Mouse (Mus musculus): ENCODE data around the gene Nup85. TPM values are rescaled to one million over a fixed set of nuclear protein-coding genes. Genes with fewer than 3 reads are reported as not detected.
A peak's percentile ranks its signal among the peaks of the same experiment; 100 is the strongest.

The Nup85 gene
- total RNA-seq, 2 experiments from 2014 or later: 52.1 to 72.1 TPM

DNA sequence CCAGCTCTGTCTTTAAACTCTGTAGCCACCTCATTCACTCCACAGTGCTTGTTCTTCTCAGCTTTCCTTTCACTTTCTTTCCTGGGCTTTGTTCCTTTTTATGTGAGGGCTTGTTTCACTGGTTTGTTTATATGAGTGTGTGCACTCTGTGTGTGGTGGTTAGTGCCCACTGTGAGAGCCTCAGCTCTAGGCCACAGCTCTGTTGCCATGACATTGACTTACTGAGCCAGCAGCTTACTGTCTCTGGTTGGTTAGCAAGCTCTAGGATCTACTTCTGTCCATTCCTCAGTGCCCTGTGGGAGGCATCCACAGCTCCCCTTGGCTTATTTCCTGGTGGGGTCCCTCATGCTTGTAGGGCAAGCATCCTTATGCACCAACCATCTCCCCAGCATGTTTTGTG, 14.8 kb downstream of the Nup85 start:
- no peak for ATAC-seq (replicated peaks; ENCODE audit: low FRiP score, poor library complexity, severe bottlenecking)

DNA sequence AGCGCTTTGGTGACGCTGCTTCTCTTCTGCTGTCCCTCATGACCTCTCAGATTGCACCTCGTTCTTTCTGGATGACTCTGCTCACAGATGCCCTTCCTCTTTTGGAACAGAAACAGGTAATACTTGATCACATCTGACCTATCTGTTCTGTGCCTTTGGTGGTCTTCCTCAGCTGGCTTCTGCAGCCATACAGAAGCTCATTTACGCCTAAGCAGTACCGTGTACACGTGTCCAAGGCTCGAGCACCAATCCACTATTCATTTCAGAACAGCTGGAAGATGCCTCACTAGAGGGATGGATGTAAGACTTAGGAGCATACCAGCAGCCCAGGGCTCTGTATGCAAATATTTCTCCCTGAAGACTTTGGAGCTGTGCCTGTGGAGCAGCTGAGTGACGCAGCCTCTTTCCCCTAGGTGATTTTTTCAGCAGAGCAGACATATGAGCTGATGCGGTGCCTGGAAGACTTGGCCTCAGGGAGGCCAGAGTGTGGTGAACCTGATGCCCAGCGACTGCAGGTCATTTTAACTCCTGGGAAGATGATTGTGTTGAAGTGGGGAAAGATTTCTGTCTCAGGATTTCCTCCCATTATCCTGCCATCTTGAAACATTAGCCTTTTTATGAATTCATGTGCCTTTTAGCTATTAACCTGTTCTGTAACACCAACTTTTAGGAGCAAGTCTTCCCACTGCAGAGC, 18.8 kb downstream of the Nup85 start:
- ATAC-seq (replicated peaks; ENCODE audit: low FRiP score, poor library complexity, severe bottlenecking): no peak

DNA sequence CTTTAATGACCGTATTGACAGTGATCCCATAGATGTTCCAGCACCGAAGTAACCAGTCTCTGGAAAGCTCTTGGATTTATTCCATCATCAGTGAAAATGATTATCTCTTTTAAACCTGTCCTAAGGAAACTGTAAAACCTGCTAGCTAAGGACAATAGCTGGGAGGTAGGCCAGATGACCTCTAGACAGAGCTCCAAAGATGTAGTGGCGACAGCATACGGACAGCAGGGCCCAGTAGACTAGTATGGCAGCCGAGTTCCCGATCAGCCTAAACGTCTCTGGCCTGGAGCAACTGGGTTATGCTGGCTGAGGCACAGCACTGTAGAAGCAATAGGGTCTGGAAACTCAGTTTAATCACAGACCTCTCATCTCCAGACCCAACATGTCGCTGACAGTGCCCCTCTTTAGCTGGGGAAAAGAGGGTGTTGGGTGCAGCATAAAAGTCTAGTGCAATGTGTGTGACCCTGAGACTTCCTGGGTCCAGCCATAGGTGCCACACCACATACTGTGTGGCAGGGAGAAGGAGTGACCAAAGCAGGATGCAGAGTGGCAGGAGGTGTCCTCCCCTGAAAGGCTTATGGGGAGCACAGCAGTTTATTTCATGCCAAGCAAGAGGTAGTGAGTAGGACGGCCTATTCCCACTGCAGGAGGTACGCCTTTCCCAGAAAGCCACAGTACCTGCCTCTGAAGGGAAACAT, 20.3 kb downstream of the Nup85 start:
- ATAC-seq (replicated peaks; ENCODE audit: low FRiP score, poor library complexity, severe bottlenecking): no peak

DNA sequence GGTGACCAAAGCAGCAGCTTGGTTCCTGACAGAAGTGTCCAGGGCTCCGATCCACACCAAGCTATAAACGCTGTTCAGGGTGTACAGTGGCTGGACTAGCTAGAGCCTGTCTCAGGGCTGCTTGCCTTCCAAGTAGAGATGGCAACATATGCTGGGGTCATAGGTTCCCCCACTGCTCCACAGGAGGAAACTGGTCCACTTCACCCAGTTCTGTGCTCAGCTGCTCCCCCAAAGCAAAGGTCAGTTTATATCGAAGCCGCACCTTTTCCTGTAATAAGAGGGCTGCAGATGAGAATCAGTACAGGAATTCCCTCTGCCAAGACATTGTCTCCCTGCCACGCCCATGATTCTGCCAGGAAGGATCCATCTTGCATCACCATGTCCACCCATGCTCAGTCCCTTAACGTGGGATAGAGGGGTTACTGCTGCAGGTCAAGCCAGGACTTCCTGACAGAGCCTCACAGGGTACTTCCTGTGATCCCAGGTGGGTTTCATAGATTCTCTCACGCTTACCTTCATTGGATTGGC, 21.4 kb downstream of the Nup85 start:
- no peak for ATAC-seq (replicated peaks; ENCODE audit: low FRiP score, poor library complexity, severe bottlenecking)

DNA sequence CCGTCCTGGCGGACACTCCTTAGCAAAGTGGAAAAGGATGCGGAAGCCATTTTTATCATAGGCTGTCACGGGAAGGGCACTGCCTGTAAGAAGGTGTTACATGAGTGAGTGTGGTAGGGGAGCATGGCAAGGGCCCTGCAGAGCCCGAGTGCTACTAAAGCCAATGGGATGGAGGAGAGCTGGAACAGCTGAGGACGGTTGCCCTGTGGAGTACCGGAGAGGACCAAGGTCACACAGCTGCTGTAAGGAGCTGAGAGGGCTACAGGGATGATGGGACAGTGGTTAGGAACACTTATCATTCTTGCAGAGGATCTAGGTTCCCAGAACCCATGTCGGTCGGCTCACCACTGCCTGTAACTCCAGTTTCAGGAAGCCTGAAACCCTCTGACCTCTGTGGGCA, 22.2 kb downstream of the Nup85 start:
- no peak for ATAC-seq (replicated peaks; ENCODE audit: low FRiP score, poor library complexity, severe bottlenecking)

DNA sequence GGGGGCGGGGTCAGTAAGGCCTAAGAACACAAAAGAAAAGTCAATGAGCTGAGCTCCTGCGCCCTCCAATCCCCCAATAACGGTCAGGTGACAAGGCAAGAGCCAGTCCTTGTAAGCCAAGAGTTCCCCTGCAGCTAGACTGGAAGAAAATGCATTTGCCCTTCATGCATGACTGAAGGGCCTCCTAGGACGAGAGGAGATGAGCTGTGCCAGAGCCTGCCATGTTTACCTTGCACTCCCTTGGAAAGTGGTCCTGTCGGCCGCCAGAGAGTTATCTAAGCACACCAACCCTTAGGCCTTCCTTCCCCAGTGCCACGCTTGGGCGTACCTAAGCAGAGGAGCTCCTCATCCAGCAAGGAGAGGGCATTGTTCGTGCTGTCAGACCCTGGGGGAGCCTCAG, 23.8 kb downstream of the Nup85 start:
- no peak for ATAC-seq (replicated peaks; ENCODE audit: low FRiP score, poor library complexity, severe bottlenecking)

DNA sequence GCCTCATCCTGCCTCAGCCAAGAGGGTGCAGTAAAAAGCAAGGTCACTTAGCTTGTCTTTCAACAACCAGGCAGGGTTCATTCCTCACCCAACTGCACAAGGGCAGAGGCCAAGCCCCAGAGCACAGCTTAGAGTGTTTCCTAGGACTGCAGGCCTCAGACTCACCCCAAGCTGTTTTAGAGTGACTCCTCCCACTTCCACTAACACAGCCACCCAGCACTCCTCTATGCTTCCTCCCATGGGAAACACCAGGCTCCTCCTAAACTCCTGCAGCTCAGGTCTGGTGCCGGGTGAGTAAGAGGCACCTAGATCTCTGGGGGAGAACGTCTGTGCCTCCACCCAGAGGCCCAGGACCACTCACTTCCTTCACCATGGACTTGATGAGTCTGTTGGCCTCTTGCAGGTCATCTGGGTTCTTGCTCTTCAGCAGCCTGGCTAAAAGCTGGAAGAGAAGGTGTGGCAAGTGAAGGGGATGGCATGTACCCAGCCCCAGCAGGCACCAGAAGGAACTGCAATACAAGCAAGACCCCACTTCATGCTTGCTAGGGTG, 26.4 kb downstream of the Nup85 start:
- no peak for ATAC-seq (replicated peaks; ENCODE audit: low FRiP score, poor library complexity, severe bottlenecking)

DNA sequence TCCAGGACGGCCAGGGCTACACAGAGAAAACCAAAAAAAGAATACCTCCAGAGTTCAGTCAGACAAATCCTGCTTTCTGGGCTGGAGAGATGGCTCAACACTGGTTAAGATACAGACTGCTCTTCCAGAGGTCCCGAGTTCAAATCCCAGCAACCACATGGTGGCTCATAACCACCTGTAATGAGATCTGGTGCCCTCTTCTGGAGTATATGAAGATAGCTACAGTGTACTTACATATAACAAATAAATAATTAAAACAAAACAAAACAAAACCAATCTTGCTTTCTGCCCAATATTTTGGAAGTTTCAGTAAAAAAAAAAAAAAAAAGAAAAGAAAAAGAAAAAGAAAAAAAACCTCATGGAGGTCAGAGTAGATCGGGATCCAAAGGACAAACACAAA, 31.0 kb downstream of the Nup85 start:
- no peak for ATAC-seq (replicated peaks; ENCODE audit: low FRiP score, poor library complexity, severe bottlenecking)

DNA sequence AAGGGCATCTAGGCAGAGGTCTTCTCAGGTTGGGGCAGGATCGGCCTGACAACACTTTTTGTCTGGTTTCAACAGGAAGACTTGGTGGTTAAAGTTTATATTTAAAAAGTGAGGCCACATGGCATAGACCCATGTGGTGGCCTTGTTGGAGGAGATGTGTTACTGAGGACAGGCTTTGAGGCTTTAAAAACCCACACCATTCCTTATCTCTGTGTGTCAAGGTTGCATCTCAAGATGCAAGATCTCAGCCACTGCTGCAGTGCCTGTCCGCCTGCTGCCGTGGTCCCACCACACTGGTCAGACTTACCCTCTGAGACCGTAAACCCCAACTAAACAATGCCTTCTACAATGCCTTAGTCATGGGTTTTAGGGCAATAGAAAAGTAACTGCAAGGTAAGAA, 34.1 kb downstream of the Nup85 start:
- ATAC-seq (replicated peaks; ENCODE audit: low FRiP score, poor library complexity, severe bottlenecking): no peak

DNA sequence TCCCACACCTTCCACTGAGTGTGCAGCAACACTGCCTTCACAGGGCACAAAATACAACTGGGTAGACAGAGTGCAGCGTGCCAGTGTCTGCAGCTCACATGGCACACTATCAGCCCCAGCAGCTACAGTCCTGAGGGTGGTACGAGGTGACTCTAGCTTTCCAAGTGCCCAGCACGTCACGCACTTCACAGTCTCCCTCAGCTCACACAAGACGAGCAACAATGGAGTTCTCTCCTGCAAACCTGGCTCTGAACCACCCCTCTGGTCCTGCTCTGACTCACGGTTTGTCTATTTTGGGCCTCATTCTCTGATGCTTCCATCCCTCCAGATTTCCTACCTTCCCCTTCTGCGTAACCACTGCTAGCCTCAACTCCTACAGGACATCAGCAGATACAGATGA, 35.5 kb downstream of the Nup85 start:
- no peak for ATAC-seq (replicated peaks; ENCODE audit: low FRiP score, poor library complexity, severe bottlenecking)

DNA sequence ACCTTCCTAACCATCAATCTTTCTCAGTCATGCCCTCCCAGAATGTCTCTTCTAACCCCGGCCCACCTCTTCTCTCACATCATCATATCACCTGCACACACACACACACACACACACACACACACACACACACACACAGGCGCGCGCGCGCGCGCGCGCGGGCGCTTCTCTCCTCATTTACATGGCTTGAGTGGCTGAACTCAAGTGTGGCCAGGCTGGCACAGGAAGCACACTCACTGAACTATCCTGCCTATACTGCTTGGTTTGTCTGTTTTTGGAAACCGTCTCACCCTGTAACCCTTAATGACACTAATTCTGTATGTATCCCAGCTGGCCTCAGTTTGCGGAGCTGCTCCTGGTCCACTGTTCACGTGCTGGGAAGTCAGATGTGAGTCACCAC, 36.5 kb downstream of the Nup85 start:
- ATAC-seq (replicated peaks; ENCODE audit: low FRiP score, poor library complexity, severe bottlenecking): no peak

DNA sequence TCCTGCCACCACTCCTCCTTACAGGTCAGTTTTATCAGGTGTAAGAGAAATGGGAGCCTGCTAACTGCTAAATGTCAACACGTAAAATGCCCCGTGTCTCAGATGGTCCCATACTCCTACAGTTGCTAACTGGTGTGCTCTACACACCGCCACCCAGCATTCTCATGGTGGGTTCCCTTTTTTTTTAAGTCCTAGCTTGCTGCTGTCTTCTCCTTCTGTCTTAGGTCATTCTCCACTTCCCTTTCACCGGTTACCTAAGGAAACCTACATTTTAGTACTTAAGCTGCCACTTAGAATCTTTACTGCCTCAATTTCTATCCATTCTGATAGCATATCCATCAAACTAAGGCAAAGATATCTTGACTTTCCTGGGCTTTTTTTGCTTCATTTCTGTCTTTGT, 36.9 kb downstream of the Nup85 start:
- no peak for ATAC-seq (replicated peaks; ENCODE audit: low FRiP score, poor library complexity, severe bottlenecking)

DNA sequence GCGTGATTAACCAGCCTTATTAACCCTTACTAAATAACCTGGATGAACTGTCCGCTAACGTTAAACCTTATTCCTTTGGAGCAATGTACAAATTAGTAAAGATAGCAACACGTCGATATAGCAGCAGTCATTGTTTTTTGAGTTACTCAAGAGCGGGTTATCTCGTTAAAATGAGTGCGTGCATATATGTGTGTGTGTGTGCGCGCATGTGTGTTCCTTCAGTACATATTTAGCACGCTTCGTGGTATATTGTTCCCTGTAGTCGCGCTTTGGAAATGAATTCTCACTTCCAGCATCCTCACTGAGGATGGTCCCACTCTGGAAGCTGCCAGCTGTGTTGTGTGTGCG, 38.9 kb downstream of the Nup85 start:
- peak; percentile 5 for ATAC-seq (replicated peaks; ENCODE audit: low FRiP score, poor library complexity, severe bottlenecking)

DNA sequence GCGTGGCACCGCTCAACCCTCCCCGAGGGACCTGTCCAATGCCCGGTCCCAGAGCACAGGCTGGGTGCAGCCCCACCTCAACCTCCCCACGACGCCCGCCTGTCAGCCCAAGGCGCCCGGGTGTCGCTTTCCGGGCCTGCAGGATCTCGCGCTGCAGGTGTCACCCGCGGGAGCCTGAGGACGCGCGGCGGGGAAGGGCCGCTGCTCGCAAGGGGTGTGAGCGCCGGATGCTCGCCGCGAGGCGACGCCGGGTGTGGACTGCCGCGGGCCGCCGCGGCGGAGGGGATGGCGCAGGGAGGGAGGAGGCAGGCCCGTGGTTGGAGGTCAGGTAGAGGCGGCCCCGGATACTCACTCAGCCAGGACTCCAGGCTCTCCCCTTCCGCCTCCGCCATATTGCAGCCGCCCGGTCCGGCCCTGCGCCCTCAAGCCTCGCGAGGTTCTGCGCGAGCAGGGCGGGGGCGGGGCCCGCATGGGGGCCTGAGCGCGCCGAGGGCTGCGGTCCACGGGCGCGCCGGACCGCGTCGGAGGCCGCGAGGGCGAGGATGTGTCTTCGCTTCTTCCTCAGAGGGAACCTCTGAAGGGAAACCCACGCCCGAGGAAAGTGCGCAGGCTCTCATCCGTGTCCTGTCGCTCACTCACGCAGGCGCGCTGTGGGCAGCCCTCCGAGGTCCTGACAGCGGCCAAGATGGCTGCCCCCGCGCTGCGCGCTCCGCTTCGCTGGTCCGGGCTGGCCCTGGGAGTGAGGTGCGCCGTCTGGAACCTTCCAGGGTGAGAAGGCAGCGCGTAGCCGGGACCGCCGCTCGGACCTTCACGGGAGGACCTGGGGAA, 39.5 kb downstream of the Nup85 start, which contains the start of the genes Mrps7 and Gga3:
Mrps7 (plus strand) TSS at position 450 of the 828 bp plus-strand sequence.
Gga3 (minus strand) TSS at position 576 of the 828 bp plus-strand sequence.
- ATAC-seq (replicated peaks; ENCODE audit: low FRiP score, poor library complexity, severe bottlenecking): peak; percentile 86

DNA sequence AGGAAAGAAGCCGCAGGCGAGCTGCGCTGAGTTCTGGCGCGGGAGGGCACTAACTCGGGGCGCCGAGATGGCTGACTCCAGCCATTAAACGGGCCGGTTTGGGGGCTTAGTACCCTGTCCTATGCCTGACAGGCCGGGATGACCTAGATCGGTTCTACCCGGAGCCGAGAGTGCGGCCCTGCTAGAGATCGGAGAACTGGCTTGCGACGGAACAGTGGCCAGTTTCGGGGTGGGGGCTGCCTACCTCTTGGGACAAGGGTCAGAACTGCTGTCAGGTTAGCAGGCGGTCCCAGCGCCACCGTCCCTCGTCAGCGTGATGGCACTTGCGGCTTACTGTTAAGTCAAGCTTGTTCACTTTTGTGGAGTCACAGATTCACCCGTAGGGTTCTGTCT, 40.1 kb downstream of the Nup85 start:
- ATAC-seq (replicated peaks; ENCODE audit: low FRiP score, poor library complexity, severe bottlenecking): peak; percentile 29

DNA sequence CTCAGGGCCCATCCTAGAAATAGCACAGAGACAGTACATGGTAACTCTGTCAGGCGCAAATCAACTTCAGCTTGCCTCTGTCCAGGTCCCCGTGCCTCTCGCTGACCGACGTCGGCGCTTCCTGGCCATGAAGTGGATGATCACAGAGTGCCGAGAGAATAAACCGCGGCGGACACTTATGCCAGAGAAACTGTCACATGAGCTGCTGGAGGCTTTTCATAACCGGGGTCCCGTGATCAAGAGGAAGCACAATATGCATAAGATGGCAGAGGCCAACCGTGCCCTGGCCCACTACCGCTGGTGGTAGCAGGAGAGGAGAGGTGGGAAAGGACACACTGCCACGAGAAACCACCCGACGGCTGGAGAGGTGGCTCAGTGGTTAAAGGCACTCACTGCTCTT, 42.5 kb downstream of the Nup85 start:
- no peak for ATAC-seq (replicated peaks; ENCODE audit: low FRiP score, poor library complexity, severe bottlenecking)

DNA sequence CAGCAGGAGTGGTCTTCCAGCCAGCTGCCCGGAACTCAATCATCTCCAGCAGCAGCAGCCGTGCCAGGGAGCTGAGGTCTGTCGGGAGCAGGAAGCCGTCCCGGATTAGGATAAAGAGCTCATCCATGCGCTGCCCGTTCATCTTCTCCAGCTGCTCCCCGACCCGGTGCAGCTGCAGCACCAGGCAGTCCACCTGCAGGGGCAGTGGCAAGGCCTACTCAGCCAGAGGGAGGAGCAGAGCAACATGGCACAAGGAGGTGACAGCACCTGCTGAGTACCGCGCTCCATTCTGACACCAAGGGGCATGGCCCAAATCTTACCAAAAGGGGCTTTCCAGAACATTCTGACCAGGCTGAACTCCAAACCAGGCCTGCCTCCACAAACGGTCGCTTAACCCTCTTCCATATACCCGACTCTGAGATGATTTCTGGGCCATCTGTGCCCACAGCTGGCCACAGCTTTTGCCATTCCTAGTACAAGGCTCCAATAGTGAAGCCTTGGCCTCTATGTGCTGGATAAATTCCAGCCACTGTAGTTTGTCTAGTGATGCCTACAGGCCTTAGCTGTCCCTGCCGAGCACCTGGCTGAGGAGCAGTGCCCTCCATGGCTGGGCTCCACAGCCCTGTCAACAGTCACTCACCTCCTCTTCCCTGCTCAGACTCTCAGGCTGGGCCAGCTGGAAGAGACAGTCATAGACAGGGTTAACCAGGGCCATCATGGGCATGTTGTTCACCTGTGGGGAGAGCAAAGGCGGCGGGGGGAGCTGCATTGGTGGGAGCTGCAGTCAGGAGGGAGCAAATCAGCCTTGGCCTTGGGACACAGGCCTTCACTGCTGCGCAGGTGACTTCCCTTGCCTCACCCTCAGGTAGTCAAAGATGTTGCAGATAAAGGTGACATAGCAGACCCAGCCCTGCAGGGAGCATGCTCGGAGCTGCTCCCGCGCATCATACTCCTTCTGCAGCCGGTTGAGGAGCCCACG, 44.5 kb downstream of the Nup85 start:
- ATAC-seq (replicated peaks; ENCODE audit: low FRiP score, poor library complexity, severe bottlenecking): no peak

DNA sequence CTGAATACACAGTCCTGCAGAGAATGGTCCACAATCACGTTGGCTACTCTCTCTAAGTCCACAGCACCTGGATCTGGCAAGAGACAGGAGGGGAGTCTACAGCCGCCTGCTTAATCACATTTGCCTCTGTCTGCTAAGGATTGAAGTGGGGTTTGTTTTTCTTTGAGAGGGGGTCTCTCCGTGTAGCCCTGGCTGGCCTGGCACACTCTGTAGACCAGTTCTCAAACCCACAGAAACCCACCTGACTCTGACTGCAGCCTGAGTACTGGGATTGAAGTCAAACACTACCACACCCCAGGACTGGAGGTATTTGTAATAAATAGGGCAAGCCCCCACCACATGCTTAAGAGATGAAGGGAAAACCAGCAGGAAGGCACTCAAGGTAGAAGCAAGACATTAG, 45.3 kb downstream of the Nup85 start:
- no peak for ATAC-seq (replicated peaks; ENCODE audit: low FRiP score, poor library complexity, severe bottlenecking)

DNA sequence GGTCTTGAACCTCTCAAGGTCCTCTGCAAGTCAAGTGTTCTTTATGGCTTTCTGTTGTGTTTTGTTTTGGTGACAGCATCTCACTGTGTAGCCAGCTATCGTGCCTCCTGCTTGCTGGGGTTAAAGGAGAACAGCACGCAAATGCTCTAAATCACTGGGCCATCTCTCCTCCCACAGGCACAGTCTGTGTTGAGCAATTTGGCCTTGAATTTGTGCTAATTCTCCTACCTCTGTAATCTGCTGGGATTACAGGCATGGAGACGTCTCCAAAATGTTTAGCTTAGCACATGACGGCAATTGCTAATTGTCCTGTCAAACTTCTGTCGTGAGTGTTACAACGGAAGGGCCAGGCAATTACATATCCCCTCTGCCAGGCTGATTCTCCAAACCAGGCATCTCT, 46.9 kb downstream of the Nup85 start:
- no peak for ATAC-seq (replicated peaks; ENCODE audit: low FRiP score, poor library complexity, severe bottlenecking)
